Mouse (Mus musculus) heart, postnatal 10 days (tissue): ENCODE data around the gene Stambp. TPM values are rescaled to one million over a fixed set of nuclear protein-coding genes. Genes with fewer than 3 reads are reported as not detected.

Experiments used
- DNase-seq, 2 experiments: peaks; one replicate each; pipeline ENCODE4 v3.0.0; 2021
- intact Hi-C: fragments of 180-260 bp; cut with DNase I; formaldehyde crosslinking; loops from one replicate; pipeline ENCODE4 v1.15.1; 2025
- total RNA-seq, 2 experiments: library from RNA; stranded (reverse); gene quantifications; 2 replicates each; pipeline ENCODE4 v1.2.3; 2021

The Stambp gene
- total RNA-seq, 2 experiments from 2014 or later: 15.0 to 17.1 TPM

GRCm38 (mm10) chr6:83506258-83507167 lies 66.0 kb downstream of the Stambp start, which contains the start of gene Dguok:
TSS of gene Dguok (minus strand) at chr6:83506969.
- intact Hi-C loops: loop anchor here (2.0 to 5.0 kb wide), 2 partner anchors 52 to 64 kb away; no protein-coding TSS in a partner anchor
- DNase-seq: peak; percentile 98

DNA sequence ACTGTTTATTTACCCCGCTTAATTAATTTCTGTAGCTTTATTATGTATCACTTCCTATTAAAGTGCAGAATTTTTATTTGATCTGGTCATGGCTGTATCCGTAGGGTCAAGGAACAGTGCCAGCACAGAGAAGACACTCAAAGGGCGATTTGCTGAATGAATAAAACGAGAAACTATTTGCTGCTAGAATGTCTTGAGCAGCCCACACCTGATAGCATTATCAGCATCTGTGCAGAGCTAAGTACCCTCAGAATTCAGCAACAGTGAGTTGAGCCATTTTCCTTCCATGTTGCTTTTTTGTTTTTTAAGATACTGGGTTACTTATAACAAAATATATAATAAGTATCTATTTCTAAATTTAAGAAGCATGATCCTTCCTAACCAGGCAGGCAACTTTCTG lies 67.0 kb downstream of the Stambp start:
- DNase-seq: no peak
- intact Hi-C loops: loop anchor here (5.0 kb wide), 1 partner anchor 63 kb away; no protein-coding TSS in a partner anchor

DNA sequence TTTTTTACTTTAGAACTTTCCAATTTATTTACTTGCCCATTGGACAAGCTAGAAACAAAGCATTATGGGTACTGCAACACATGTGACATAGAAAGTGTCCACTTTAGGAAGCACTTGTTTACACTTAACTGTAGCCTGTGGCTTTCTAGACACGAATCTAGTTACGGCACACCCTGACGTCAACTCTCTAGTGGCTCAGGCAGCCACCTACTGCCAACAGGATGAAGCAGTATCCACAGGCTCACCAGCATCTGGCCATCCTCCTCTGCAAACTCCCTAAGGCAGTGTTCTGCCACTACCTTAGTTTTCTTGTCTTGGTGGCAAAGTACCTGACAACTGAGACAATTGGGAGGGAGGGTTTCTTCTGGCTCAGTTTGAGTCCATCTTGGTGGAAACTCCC lies 69.2 kb downstream of the Stambp start:
- intact Hi-C loops: no loop called here
- DNase-seq: no peak

DNA sequence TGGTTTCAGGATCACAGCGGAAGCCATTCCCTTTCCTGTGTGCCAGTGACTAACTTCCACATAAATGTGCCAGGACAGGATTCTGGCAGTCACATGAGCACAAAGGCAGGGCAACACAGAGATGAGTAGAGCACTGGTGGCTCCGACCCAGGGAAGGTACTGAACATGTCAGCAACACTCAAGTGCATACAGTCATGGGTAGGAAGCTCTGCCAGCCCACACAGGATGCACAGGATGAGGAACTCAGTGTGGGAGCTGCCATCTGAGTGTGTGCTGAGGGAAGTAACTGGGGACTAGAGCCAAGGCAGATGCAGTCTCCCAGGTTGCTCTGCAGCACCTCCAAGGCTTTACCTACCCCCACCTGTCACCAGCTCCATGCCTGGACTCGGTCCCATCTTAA lies 69.9 kb downstream of the Stambp start:
- intact Hi-C loops: no loop called here
- peak; percentile 32 to 36 for DNase-seq

DNA sequence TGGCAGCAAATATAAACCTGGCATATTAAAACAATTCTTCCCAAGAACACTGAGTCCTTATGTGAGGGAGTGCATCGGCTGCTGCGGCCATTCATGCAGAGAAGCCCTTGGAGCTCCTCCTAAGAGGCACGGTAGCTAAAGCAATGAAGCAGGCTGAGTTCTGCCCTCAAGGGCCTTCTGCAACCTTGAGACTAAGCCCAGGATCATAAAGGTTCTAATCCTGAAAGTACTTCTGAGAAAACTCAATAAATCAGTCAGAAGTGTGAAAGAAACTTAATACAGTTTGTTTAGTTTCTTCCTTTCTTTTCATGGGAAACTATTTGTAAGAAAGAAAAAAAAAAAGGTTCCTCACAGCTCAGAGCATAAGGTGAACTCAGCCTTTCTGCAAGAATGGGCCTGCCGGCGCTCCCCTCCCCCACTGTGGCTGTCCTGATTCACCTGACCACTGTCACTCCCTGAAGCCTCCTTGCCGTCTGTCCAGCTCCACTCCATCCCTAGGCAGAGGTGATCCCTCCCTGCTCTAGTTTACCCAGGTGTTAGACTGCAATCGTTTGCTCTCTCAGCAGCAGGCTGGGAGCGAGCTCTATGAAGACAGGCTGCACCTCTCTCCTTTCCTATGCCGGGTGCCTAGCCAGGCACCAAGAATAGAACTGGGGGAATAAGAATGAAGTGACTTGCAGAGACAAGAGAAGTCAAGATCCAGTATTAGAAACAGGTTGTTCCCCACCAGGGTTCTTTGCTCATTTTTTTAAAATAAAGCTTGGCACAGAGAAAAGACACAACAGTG lies 70.8 kb downstream of the Stambp start:
- intact Hi-C loops: no loop called here
- DNase-seq: no peak

- DNase-seq: no peak
- intact Hi-C loops: no loop called here
These were observed 72.1 kb downstream of the Stambp start for GRCm38 (mm10) chr6:83500462-83500861.

DNA sequence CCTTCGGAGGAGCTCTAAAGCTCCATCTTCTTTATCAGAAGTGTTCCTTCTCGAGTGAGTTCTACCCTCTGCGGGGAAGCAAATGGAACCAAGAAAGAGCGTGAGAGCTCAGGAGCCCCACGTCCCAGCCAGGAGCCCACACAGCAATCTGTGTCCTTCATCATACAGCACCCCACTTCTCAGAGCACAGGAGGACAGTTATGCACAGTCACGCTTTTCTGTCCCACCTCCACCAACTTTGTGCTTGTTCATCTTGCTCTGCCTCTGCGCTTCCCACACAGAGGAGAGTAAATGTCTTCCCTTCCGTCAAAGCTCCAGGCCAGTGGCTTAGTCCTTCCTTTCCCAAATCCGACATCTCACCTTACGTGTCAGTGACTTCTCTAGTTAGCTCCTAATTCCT lies 73.5 kb downstream of the Stambp start:
- intact Hi-C loops: no loop called here
- no peak for DNase-seq

DNA sequence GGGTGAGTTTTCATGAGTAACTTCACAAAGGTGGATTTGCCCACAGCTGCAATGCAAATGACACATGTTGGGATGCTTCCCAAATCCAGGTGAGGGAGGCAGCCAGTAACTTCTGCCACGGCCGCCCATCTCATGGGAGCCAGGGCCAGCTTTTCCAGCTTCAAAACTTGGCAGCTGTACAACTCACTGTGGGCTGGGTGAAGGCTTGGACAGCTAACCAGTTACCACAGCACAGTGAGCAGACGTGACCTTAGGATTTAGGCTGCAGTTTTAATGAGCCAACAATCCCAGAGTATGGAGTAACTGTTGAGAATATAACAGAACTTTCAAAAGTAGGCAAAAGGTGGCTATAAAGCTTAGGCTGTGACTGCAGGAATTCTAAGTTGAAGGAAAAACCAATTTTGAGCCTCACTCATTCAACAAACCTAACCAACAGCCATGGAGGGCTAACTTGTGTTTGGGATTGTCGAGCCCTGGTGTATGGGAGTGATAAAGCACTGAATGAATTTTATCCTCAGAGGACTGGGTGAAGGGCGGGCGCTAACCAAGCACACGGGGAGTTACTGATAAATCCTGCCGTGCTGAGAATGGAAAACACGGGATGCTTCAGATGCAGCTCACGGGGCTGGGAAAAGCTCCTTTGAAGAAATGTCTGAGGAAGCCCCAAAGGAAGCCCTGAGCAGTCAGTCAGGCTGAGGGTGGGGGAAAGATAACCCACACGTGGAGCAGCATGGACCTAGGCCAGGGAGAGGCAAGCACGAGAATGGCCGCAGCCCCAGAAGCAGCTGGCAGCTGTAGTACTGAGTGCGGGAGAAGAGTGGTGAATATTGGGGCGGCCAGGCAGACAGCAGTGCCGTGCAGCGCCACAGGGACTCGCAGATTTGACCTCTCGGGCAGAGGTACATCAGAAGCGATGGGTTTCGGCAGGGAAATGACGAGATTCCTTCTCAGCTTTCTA lies 75.5 kb downstream of the Stambp start:
- intact Hi-C loops: no loop called here
- DNase-seq: peak; percentile 60 to 71

- intact Hi-C loops: no loop called here
- peak; percentile 61 to 76 for DNase-seq
These were observed 76.3 kb downstream of the Stambp start for GRCm38 (mm10) chr6:83496009-83496752.

Other genes starting within 250 kb of the Stambp start
- gene Mthfd2, start 246.8 kb downstream of the Stambp start, total RNA-seq: 1 to 10 TPM; 5.0 to 5.4 TPM
- gene Mob1a, start 246.7 kb downstream of the Stambp start, total RNA-seq: 10 to 100 TPM; 30.5 to 35.1 TPM
- gene Bola3, start 223.6 kb downstream of the Stambp start, total RNA-seq: 100 to 1,000 TPM; 235 to 249 TPM
- gene Tet3, start 113.6 kb downstream of the Stambp start, total RNA-seq: 10 to 100 TPM; 49.0 to 54.3 TPM
- gene Dguok, start 65.8 kb downstream of the Stambp start, total RNA-seq: 10 to 100 TPM; 24.0 to 31.1 TPM
- gene Actg2, start 36.5 kb downstream of the Stambp start, total RNA-seq: 1 to 10 TPM; 5.0 to 8.2 TPM
- not detected for gene Clec4f, start 83.5 kb upstream of the Stambp start, total RNA-seq
- gene Cd207, start 105.1 kb upstream of the Stambp start, total RNA-seq: under 1 TPM; 0.67 to 0.84 TPM
- gene Vax2, start 138.5 kb upstream of the Stambp start, total RNA-seq: not detected
- gene Atp6v1b1, start 170.3 kb upstream of the Stambp start, total RNA-seq: not detected
- not detected for gene Ankrd53, start 189.9 kb upstream of the Stambp start, total RNA-seq
- 10 to 100 TPM; 68.8 to 83.4 TPM for gene Tex261, start 203.1 kb upstream of the Stambp start, total RNA-seq
- gene Nagk, start 222.3 kb upstream of the Stambp start, total RNA-seq: 10 to 100 TPM; 27.4 to 33.0 TPM